Mouse (Mus musculus): ENCODE data around the gene Polrmt. TPM values are rescaled to one million over a fixed set of nuclear protein-coding genes. Genes with fewer than 3 reads are reported as not detected.

The Polrmt gene
- total and polyA plus RNA-seq, 2 experiments: 7.7 to 42.4 TPM

DNA sequence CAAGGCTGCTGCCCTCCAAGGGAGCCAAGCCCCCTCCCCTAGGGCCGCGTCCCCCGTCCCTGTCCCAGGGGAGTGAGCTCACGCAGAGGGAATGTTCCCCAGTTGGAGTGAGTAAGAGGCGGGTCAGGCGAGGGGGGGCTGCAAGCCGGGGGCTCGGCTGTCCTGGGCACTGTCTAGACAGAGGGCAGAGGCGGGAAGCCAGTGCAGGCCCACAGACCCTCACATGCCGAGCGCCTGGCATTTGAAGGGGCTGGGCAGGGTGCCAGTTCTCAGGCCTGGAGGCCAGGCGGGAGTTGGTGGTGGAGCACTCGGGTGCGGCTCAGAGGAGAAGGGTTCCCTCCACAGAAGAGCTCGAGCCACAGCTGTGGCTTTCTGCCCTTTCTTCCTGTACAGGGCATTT, 31.6 kb upstream of the Polrmt start:
- Histone ChIP-seq H3K27me3 (ENCODE audit: control insufficient read depth, insufficient read depth, low read length) (no peaks in the 10 kb centered on the region), H3K79me2 (ENCODE audit: control insufficient read depth, insufficient read depth, low read length) (no peaks in the 10 kb centered on the region), H3K9ac (ENCODE audit: low read depth, low read length) (no peak overlapping the region), H3K27ac (replicated peaks; ENCODE audit: insufficient read depth, low read depth, low read length) (no peak overlapping the region), H3K4me3 (ENCODE audit: insufficient read depth, low read depth, low read length) (no peak overlapping the region), H3K36me3 (ENCODE audit: control insufficient read depth, insufficient read depth, low read length) (no peaks in the 10 kb centered on the region), H3K4me1 (ENCODE audit: control insufficient read depth, insufficient read depth, low read length) (no peaks in the 10 kb centered on the region; the same call in 1 of the 2 replicates)
- WGBS: 56% methylated on average over 15 of the region's 15 CpGs
- TF ChIP-seq CTCF (IDR thresholded peaks at IDR 0.05; ENCODE audit: low read depth, low read length) (no peak), POLR2A (IDR thresholded peaks at IDR 0.05; ENCODE audit: extremely low read depth, insufficient read depth, low read length) (no peak)
- no peak for DNase-seq (ENCODE audit: extremely low read depth, low read depth, low spot score)

GRCm38 (mm10) chr10:79777103-79777531, 30.7 kb upstream of the Polrmt start, which contains the start of gene Fstl3:
Fstl3 (plus strand) TSS chr10:79777272.
- WGBS: 8% methylated on average over 39 of the region's 39 CpGs
- 0 out of 2 replicates have a peak within 1 kb of the TSS, but pooled peaks have one; percentile 7 for H3K9ac ChIP-seq (ENCODE audit: low read depth, low read length)
- TF ChIP-seq POLR2A (IDR thresholded peaks at IDR 0.05; ENCODE audit: extremely low read depth, insufficient read depth, low read length) (no peak), CTCF (IDR thresholded peaks at IDR 0.05; ENCODE audit: low read depth, low read length) (no peak)
- no peaks in the 10 kb centered on the region; the same call in 1 of the 2 replicates for H3K4me1 ChIP-seq (ENCODE audit: control insufficient read depth, insufficient read depth, low read length)
- no peaks in the 10 kb centered on the region for H3K79me2 ChIP-seq (ENCODE audit: control insufficient read depth, insufficient read depth, low read length)
- no peaks in the 10 kb centered on the region for H3K27me3 ChIP-seq (ENCODE audit: control insufficient read depth, insufficient read depth, low read length)
- no peaks in the 10 kb centered on the region for H3K36me3 ChIP-seq (ENCODE audit: control insufficient read depth, insufficient read depth, low read length)
- no peak for DNase-seq (ENCODE audit: extremely low read depth, low read depth, low spot score)
- H3K27ac ChIP-seq (replicated peaks; ENCODE audit: insufficient read depth, low read depth, low read length): no peak within 1 kb of the TSS
- H3K4me3 ChIP-seq (ENCODE audit: insufficient read depth, low read depth, low read length): peak within 1 kb of the TSS; percentile 31; the same call in 1 of the 2 replicates

DNA sequence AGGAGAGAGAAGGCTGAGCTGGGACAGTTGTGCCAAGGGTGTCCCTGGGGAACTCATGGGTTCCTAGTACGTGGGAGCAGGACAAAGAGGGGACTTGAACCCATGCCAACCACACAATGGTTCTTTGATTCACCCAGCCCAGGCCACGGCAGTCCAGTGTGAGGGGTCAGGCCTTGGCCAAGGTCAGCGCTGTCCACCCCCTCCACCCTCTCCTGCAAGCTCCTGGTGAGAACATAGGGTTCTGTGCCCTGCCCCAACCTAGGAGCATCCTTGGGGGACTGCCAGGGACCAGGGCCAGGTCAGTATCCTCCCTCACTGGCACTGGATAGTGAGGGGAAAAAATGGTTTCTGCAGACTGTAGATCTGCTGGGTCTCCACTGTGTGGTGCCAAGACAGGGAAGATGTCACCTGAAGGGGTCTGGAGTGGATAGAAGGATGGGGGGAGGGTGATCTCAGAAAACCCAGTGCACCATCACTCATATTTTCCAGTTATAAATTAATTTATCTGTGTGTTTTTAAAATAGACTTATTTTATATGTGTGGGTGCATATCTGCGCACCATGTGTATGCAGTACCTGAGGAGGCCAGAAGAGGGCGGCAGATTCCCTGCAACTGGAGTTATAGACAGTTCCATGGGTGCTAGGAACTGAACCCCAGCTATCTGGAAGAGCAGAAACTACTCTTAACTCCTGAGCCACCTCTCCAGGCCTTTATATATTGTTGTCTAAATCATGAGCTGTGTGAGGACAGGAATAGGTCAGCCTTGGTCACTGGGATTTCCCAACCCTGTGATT, 28.3 kb upstream of the Polrmt start:
- Histone ChIP-seq H3K27ac (replicated peaks; ENCODE audit: insufficient read depth, low read depth, low read length) (no peak overlapping the region), H3K79me2 (ENCODE audit: control insufficient read depth, insufficient read depth, low read length) (no peaks in the 10 kb centered on the region), H3K4me1 (ENCODE audit: control insufficient read depth, insufficient read depth, low read length) (no peaks in the 10 kb centered on the region), H3K27me3 (ENCODE audit: control insufficient read depth, insufficient read depth, low read length) (no peaks in the 10 kb centered on the region), H3K4me3 (ENCODE audit: insufficient read depth, low read depth, low read length) (no peak overlapping the region), H3K36me3 (ENCODE audit: control insufficient read depth, insufficient read depth, low read length) (no peaks in the 10 kb centered on the region), H3K9ac (ENCODE audit: low read depth, low read length) (no peak overlapping the region)
- no peak for DNase-seq (ENCODE audit: extremely low read depth, low read depth, low spot score)
- no peak for TF ChIP-seq POLR2A (IDR thresholded peaks at IDR 0.05; ENCODE audit: extremely low read depth, insufficient read depth, low read length)
- TF ChIP-seq CTCF (IDR thresholded peaks at IDR 0.05; ENCODE audit: low read depth, low read length): no peak; the same call in 1 of the 2 replicates
- 63% methylated on average over 5 of the region's 5 CpGs for WGBS

DNA sequence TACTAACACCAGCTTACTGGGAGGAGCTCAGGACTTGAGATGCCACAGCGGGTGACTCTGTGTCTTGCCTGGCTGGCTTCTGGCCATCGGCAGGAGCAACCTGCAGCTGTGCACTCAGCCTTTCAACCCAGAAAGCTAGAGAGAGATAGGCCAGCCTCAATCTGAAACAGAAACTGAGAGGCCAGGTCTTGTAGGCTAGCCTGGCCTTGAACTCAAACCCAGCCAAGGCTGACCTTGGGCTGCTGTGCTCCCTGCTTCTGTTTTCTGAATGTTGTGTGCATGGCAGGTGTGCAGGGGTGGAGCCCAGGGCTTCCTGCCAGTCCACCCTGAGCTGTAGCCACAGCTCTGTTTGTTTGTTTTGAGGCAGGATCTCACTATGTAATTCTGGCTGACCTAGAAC, 26.8 kb upstream of the Polrmt start:
- 49% methylated on average over 2 of the region's 2 CpGs for WGBS
- H3K4me1 ChIP-seq (ENCODE audit: control insufficient read depth, insufficient read depth, low read length): no peaks in the 10 kb centered on the region
- DNase-seq (ENCODE audit: extremely low read depth, low read depth, low spot score): peak; percentile 75

GRCm38 (mm10) chr10:79772320-79772719, 25.9 kb upstream of the Polrmt start:
- Histone ChIP-seq H3K27ac (replicated peaks; ENCODE audit: insufficient read depth, low read depth, low read length) (no peak overlapping the region), H3K36me3 (ENCODE audit: control insufficient read depth, insufficient read depth, low read length) (no peaks in the 10 kb centered on the region), H3K27me3 (ENCODE audit: control insufficient read depth, insufficient read depth, low read length) (no peaks in the 10 kb centered on the region), H3K9ac (ENCODE audit: low read depth, low read length) (no peak overlapping the region), H3K4me3 (ENCODE audit: insufficient read depth, low read depth, low read length) (no peak overlapping the region), H3K79me2 (ENCODE audit: control insufficient read depth, insufficient read depth, low read length) (no peaks in the 10 kb centered on the region), H3K4me1 (ENCODE audit: control insufficient read depth, insufficient read depth, low read length) (peaks cover 4% of the 10 kb centered on the region; the same call in 1 of the 2 replicates)
- WGBS: 97% methylated on average over 3 of the region's 3 CpGs
- DNase-seq (ENCODE audit: extremely low read depth, low read depth, low spot score): no peak
- peak; percentile 28 for TF ChIP-seq CTCF (IDR thresholded peaks at IDR 0.05; ENCODE audit: low read depth, low read length)
- TF ChIP-seq POLR2A (IDR thresholded peaks at IDR 0.05; ENCODE audit: extremely low read depth, insufficient read depth, low read length): no peak

More for the DNA sequence above, 26.8 kb upstream of the Polrmt start:
- Histone ChIP-seq H3K4me3 (ENCODE audit: insufficient read depth, low read depth, low read length) (no peak overlapping the region), H3K79me2 (ENCODE audit: control insufficient read depth, insufficient read depth, low read length) (no peaks in the 10 kb centered on the region), H3K27ac (replicated peaks; ENCODE audit: insufficient read depth, low read depth, low read length) (no peak overlapping the region), H3K9ac (ENCODE audit: low read depth, low read length) (no peak overlapping the region), H3K36me3 (ENCODE audit: control insufficient read depth, insufficient read depth, low read length) (no peaks in the 10 kb centered on the region), H3K27me3 (ENCODE audit: control insufficient read depth, insufficient read depth, low read length) (no peaks in the 10 kb centered on the region)
- TF ChIP-seq CTCF (IDR thresholded peaks at IDR 0.05; ENCODE audit: low read depth, low read length) (no peak), POLR2A (IDR thresholded peaks at IDR 0.05; ENCODE audit: extremely low read depth, insufficient read depth, low read length) (no peak)

DNA sequence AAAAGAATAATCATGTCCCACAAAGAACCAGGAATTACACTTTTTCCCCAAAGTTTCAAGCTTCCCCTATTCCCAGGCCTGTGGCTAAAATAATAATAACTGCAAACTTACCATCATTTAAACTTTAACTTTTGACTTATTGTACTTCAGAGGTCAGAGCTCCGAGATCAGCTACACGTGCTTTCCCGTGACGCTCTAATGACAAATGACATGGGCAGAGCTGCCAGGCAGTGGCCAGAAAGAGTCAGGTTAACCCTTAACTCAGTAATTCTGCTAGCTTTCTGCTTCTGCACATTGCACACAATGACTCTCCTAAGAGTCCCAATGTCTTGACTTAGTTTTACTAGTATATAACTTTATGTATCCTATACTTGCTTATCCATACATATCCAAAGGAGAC, 22.9 kb upstream of the Polrmt start:
- H3K9ac ChIP-seq (ENCODE audit: low read depth, low read length): no peak overlapping the region
- H3K27ac ChIP-seq (replicated peaks; ENCODE audit: insufficient read depth, low read depth, low read length): no peak overlapping the region
- peaks cover 12% of the 10 kb centered on the region for H3K79me2 ChIP-seq (ENCODE audit: control insufficient read depth, insufficient read depth, low read length)
- WGBS: 51% methylated on average over 4 of the region's 4 CpGs
- no peaks in the 10 kb centered on the region for H3K27me3 ChIP-seq (ENCODE audit: control insufficient read depth, insufficient read depth, low read length)
- H3K4me3 ChIP-seq (ENCODE audit: insufficient read depth, low read depth, low read length): no peak overlapping the region
- TF ChIP-seq CTCF (IDR thresholded peaks at IDR 0.05; ENCODE audit: low read depth, low read length): no peak
- peaks cover 16% of the 10 kb centered on the region for H3K4me1 ChIP-seq (ENCODE audit: control insufficient read depth, insufficient read depth, low read length)
- peak; percentile 39 for DNase-seq (ENCODE audit: extremely low read depth, low read depth, low spot score)
- H3K36me3 ChIP-seq (ENCODE audit: control insufficient read depth, insufficient read depth, low read length): no peaks in the 10 kb centered on the region
